Mouse (Mus musculus): ENCODE results near the gene Ptprh. TPM values are rescaled to one million over a fixed set of nuclear protein-coding genes. Genes with fewer than 3 reads are reported as not detected.

Gene Ptprh
- polyA plus RNA-seq, 1 experiment: not detected

DNA sequence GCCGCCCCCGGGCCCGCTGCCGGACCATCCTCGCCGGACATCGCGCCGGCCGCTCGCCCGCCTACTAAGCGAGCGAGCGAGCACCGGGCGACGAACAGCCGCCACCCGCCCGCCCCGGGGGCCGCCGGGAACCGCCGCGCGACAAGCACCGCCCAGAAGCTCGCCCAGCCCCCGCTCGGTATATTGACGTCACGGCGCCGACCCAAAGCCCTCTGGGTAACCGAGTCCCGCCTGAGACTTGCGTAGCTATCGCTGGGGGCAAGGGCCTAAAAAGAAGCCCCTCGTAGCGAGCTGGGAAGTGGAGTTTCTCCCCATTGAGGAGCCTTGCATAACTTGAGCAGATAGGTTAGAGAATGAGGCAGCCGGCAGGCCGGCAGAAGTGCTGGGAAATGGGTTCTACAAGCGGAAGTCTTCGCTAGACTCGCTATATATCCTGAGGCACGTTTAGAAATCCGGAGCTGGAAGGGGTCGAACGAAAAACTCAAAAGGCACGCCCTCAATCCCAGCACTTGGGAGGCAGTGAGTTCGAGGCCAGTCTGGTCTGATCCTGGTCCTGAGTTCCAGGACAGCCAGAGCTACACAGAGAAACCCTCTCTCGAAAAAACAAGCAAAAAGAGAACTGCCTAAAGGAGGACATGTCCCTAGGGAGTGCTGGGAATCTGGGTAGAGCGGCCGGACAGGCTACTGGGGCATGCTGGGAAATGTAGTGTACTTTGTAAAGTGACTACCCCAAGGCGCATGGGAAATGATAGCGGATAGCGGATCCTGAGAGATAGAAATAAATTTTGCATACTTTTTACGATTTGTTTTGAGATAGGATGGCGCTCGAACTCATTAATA, 102.1 kb downstream of the Ptprh start, which contains the start of gene Ppp1r12c:
Gene Ppp1r12c, minus strand, starts transcription at position 123 of the 840 bp plus-strand sequence.
- DNase-seq (ENCODE audit: low spot score): peak; percentile 95

DNA sequence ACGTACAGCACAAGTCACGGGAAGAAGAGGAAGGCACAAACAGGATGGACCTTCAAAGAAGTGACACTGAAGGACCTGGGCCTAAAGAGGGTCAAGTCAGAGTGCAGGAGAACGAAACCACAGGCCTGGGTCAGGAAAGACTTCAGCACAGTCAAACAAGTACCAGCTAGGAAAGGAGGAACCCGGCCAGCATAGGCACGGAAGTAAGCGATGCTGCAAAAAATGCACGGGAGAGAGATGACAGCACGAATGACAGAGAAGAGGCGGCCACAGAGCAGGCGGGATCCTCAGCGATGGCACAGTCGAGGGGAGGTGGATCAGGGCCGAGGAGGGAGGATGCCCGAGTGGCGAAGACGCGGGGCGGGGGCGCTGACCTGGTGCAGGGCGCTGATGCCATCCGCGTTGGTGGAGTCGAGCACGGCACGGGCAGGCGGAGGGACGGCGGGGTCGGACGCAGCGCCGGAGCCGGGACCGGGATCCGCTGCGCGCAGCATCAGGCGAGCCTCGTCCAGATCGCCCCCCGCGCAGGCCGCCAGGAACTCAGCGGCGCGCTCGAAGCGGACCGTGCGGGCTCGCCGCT, 102.9 kb downstream of the Ptprh start:
- DNase-seq (ENCODE audit: low spot score): peak; percentile 52

DNA sequence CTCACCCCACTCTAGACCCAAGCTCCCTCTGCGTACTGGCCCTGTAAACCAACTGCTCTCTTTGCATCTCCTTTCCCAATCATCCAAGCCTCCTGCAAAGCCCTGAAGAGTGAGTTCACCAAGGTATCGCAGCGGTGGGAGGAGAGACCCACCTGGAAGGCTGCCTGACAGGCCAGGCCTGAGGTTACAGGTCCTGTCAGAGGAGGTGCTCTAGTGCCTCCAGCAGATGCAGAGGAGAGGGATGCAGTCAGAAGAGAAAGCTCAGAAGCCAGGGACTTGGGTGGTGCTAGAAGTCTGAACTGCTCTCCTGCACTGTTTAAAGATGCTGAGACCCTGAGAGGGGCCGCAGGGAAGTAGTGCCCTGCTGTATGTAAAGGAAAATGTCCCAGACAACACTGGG, 104.8 kb downstream of the Ptprh start:
- no peak for DNase-seq (ENCODE audit: low spot score)

Other genes starting within 250 kb of the Ptprh start
- gene Gp6, start 206.3 kb downstream of the Ptprh start, polyA plus RNA-seq (2012; rRNA removed): not detected in 2 replicates
- 22.3 and 24.7 TPM in 2 replicates for gene Rdh13, start 158.4 kb downstream of the Ptprh start, polyA plus RNA-seq (2012; rRNA removed)
- gene Eps8l1, start 143.4 kb downstream of the Ptprh start, polyA plus RNA-seq (2012; rRNA removed): 19.2 and 21.2 TPM in 2 replicates
- 72.0 and 159 TPM in 2 replicates for gene Ppp1r12c, start 102.4 kb downstream of the Ptprh start, polyA plus RNA-seq (2012; rRNA removed)
- 7.5 and 8.8 TPM in 2 replicates for gene Tnnt1, start 87.7 kb downstream of the Ptprh start, polyA plus RNA-seq (2012; rRNA removed)
- gene Tnni3, start 79.8 kb downstream of the Ptprh start, polyA plus RNA-seq (2012; rRNA removed): 5.1 and 5.5 TPM in 2 replicates
- gene Dnaaf3, start 71.6 kb downstream of the Ptprh start, polyA plus RNA-seq (2012; rRNA removed): 3.5 and 4.0 TPM in 2 replicates
- 0.74 and 0.78 TPM in 2 replicates for gene Syt5, start 56.5 kb downstream of the Ptprh start, polyA plus RNA-seq (2012; rRNA removed)
- 15.5 and 19.2 TPM in 2 replicates for gene Tmem86b, start 27.4 kb upstream of the Ptprh start, polyA plus RNA-seq (2012; rRNA removed)
- gene Ppp6r1, start 55.0 kb upstream of the Ptprh start, polyA plus RNA-seq (2012; rRNA removed): 130 and 140 TPM in 2 replicates
- 33.0 and 33.5 TPM in 2 replicates for gene Hspbp1, start 81.0 kb upstream of the Ptprh start, polyA plus RNA-seq (2012; rRNA removed)
- 10.1 and 12.8 TPM in 2 replicates for gene Brsk1, start 86.6 kb upstream of the Ptprh start, polyA plus RNA-seq (2012; rRNA removed)
- 0.99 and 1.1 TPM in 2 replicates for gene Tmem150b, start 121.2 kb upstream of the Ptprh start, polyA plus RNA-seq (2012; rRNA removed)
- 69.0 and 73.6 TPM in 2 replicates for gene Kmt5c, start 136.1 kb upstream of the Ptprh start, polyA plus RNA-seq (2012; rRNA removed)
- gene Cox6b2, start 149.1 kb upstream of the Ptprh start, polyA plus RNA-seq (2012; rRNA removed): 40.5 and 61.3 TPM in 2 replicates
- gene Fam71e2, start 167.3 kb upstream of the Ptprh start, polyA plus RNA-seq (2012; rRNA removed): 0.06 and 0.08 TPM in 2 replicates
- gene Il11, start 178.8 kb upstream of the Ptprh start, polyA plus RNA-seq (2012; rRNA removed): 0.61 and 0.62 TPM in 2 replicates
- not detected in 2 replicates for gene Tmem190, start 178.9 kb upstream of the Ptprh start, polyA plus RNA-seq (2012; rRNA removed)
- gene Tmem238, start 185.6 kb upstream of the Ptprh start, polyA plus RNA-seq (2012; rRNA removed): 13.6 and 14.6 TPM in 2 replicates
- 448 and 645 TPM in 2 replicates for gene Rpl28, start 188.8 kb upstream of the Ptprh start, polyA plus RNA-seq (2012; rRNA removed)
- gene Ube2s, start 208.5 kb upstream of the Ptprh start, polyA plus RNA-seq (2012; rRNA removed): 115 and 129 TPM in 2 replicates
- 1.1 and 1.3 TPM in 2 replicates for gene Shisa7, start 240.7 kb upstream of the Ptprh start, polyA plus RNA-seq (2012; rRNA removed)